Mouse (Mus musculus): Measurements from ENCODE around the gene Tmem210. TPM values are rescaled to one million over a fixed set of nuclear protein-coding genes. Genes with fewer than 3 reads are reported as not detected.

Gene Tmem210
- total RNA-seq, 4 experiments from 2014 or later = not detected

DNA sequence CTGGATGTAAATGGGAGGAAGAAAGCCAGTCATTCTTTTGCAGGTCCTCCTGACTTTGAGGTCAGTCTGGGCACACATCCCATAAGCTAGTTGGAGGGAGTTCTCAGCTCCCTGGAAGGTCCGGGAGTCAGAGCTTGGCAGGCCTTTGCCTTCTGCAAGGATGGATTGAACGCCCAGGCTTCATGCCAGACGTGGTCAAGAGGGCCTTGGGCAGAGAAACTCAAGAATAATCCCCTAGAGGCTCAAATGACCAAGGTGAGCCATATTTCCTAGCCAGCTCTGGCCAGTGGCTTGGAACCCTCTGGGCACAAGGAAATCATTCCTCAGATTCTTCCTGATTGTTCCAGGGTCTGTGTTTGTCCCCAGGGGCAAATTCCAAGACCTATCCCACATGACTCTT lies 23.1 kb upstream of the Tmem210 start:
- DNase-seq (ENCODE audit: low spot score in 2 of 2) = no peak

DNA sequence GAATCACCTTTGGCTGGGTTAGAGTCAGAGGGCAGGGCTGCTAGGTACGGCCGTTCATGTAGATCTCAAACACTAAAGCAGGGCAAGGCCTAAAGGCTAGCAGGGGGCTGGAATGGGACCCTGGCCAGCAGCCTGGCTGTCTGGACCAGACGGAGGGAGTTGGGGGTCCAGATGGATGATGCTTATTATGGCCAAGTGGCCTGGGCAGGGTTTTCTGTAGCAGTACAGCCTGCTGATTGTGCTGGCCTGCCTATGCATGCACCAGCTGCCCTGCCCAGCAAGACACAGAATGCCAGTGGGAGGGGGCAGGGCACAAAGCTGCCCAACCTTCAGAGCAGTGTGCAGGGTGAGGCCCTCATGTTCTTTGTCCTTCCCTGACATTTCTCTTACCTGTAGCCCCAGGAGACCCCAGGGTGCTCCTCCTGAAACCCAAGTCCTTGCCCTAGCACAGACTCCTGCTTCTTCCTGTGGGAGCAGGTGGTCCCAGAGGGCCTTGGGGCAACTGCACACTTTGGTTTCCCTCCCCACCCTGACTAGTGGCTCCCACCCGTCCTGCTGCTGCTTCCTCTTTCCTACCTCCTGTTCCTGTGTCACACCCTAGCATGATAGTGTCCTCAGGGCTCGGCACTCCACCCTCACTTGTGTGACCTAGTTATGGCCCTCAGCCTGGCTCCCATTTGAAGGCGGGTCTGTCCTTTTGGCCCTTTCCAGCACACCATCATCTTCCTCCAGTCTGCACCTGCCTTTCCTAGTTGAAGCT lies 21.9 kb upstream of the Tmem210 start:
- DNase-seq (ENCODE audit: low spot score in 2 of 2) = peak in 1 of 2 experiments; percentile 53

- peak; percentile 79 to 85 for DNase-seq (ENCODE audit: low spot score in 2 of 2)
Observed at GRCm38 (mm10) chr2:25266720-25267119, 21.2 kb upstream of the Tmem210 start.

DNA sequence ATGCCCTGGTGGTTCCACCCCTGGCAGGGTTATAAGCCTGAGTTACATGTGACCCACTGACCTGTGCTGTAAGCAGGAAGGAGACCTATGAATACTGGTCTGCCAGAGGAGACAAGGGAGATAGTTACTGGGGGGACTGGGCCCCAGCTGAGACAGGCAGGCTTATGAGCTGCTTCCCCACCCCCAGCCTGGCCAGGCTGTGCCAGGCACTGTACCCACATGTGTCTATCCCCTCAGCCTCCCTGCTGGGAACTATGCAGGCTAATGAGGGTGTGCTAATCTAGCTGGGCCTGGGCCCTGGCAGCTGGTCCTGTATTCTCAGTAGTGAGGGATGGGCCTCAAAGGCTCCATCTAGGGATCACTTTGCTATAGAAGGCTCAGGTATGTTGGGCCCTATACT lies 20.7 kb upstream of the Tmem210 start:
- DNase-seq (ENCODE audit: low spot score in 2 of 2) = no peak

GRCm38 (mm10) chr2:25267746-25268309 lies 20.1 kb upstream of the Tmem210 start:
- DNase-seq (ENCODE audit: low spot score in 2 of 2) = no peak

- peak; percentile 95 to 97 for DNase-seq (ENCODE audit: low spot score in 2 of 2)
Observed at GRCm38 (mm10) chr2:25271827-25272511, 16.0 kb upstream of the Tmem210 start, which contains the start of the genes Ssna1 and Anapc2. Gene Ssna1 (minus strand): TSS chr2:25272438. Gene Anapc2 (plus strand): TSS chr2:25272478.

DNA sequence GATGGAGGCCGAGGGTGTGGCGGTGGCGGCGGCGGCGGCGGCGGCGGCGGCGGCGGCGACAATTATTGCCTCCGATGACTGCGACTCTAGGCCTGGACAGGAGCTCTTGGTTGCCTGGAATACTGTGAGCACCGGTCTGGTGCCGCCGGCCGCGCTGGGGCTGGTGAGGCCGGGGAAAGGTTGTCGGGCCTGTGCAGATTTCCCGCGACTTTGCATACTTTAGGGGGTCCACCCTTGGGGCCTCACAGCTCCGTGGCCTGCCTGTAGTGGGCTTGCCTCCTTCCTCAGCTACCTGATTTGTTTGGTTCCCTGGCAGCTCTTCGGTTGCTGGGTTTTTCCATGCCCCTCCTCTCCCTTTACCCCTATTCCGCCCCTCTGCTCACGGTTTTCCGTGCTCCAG lies 15.4 kb upstream of the Tmem210 start:
- no peak for DNase-seq (ENCODE audit: low spot score in 2 of 2)

- no peak for DNase-seq (ENCODE audit: low spot score in 2 of 2)
Observed at GRCm38 (mm10) chr2:25273010-25273409, 14.9 kb upstream of the Tmem210 start.

GRCm38 (mm10) chr2:25278928-25279882 lies 8.7 kb upstream of the Tmem210 start:
- peak in 1 of 2 experiments; percentile 87 for DNase-seq (ENCODE audit: low spot score in 2 of 2)

- no peak for DNase-seq (ENCODE audit: low spot score in 2 of 2)
Observed at GRCm38 (mm10) chr2:25285551-25285950, 2.4 kb upstream of the Tmem210 start.

- DNase-seq (ENCODE audit: low spot score in 2 of 2) = no peak
Observed at GRCm38 (mm10) chr2:25286314-25286713, 1.6 kb upstream of the Tmem210 start.

- DNase-seq (ENCODE audit: low spot score in 2 of 2) = no peak
Observed at GRCm38 (mm10) chr2:25286837-25287636, 908 bp upstream of the Tmem210 start.

DNA sequence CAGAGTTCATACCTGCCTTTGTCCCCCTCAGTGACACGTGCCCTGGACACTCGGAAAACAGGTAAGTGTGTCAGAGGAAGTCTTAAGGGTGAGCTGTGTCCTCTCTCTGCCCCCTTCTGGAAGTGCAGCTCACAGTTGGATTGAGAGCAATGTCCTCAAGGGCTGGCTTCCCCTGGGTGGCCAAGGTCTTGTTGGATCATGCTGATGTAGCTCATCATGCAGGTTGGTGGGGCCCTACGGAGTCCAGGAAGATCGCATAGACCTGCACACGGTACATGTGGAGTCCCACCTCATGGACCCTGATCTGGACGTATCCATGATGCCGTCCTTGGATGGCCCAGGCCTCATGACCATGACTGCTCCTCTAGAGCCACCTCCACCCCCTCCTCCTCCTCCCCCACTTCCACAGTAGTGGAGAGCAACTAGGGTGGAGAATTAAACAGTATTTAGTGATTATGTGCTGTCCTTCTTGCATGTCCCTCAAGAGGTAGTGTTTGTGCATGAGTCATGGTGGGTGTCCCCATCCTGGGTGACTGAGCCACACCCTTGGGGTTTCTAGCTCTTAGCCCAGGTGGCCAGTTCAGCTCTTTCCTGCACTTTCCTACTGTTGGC lies 895 bp downstream of the Tmem210 start:
- no peak for DNase-seq (ENCODE audit: low spot score in 2 of 2)

DNA sequence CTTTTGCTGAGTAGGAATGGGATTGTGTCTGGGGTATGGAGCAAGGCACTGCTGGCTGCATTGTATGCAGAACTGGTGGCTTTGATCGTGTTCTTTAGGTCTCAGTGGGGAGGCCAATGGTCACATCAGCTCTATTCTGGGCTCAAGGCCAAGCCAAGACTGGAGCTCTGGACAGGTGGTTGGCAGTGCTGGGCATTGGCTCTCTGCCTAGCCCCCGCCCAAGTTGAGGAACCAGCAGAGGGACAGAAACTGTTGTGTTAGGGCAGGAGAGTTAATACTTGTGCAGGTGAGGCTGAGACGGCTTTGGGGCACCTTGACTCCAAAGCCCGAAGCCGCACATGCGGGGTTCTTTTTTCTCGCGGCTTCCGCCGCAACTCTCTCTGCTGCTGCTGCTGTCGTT lies 1.7 kb downstream of the Tmem210 start, which contains the start of gene Lrrc26:
TSS of gene Lrrc26 (plus strand) at position 265 of the 400 bp plus-strand sequence.
- no peak for DNase-seq (ENCODE audit: low spot score in 2 of 2)

- peak in 1 of 2 experiments; percentile 74 for DNase-seq (ENCODE audit: low spot score in 2 of 2)
Observed at GRCm38 (mm10) chr2:25290101-25290815, 2.3 kb downstream of the Tmem210 start.

DNA sequence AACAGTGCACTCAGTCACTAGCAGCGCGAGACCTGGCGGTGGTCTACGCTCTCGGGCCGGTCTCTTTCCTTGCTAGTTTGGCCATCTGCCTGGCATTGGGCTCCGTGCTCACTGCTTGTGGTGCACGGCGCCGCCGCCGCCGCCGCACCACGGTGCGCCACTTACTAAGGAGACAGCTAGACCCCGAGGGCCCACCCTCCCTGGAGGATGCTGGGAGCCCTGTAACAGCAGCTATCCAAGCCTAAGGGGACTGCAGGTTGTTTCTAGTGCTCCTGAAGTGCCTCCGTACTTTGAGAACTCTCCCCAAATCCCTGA lies 2.8 kb downstream of the Tmem210 start:
- DNase-seq (ENCODE audit: low spot score in 2 of 2) = peak in 1 of 2 experiments; percentile 58

- no peak for DNase-seq (ENCODE audit: low spot score in 2 of 2)
Observed at GRCm38 (mm10) chr2:25291184-25292053, 3.5 kb downstream of the Tmem210 start.

DNA sequence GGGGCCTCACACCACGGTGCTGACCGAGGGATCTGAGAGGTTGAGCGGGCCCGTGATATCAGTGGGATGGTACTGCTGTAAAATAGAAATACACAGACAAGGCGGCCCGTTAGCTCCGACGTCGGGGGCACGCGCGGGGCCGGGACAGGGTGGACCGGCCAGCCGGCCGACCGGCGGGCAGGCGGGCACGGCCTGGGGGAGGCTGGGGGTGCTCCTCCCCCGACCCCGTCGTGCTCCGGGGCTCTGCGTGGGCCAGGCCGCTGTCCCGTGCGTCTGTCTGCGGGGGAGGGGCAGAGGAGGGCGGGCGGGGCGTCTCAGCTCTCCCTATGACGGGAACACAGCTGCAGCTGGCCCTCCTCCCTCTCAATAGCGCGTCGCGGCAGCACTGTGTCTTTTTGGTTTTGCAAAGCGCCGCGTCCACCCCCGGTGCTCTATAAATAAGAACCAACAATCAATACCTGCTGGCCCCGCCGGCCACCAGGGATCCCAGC lies 4.2 kb downstream of the Tmem210 start:
- peak in 1 of 2 experiments; percentile 38 for DNase-seq (ENCODE audit: low spot score in 2 of 2)

All from layer of hippocampus, adult 8-10 months (tissue).